Mouse (Mus musculus) E14TG2a.4 (cell line): ENCODE measurements around the gene Syt8.
A peak's percentile ranks its signal among the peaks of the same experiment; 100 is the strongest.

ENCODE experiments used
- H3K27me3 ChIP-seq: 2 replicates; pipeline ENCODE4 v1.6.1; 2014; ENCODE audit warnings: low read length, control low read depth; ENCODE audit not compliant: insufficient read depth
- H3K36me3 ChIP-seq: 2 replicates; pipeline ENCODE4 v1.6.1; 2014; ENCODE audit warnings: low read length, control low read depth; ENCODE audit not compliant: insufficient read depth
- H3K4me1 ChIP-seq: replicated peaks from 2 replicates; pipeline ENCODE4 v1.6.1; 2014; ENCODE audit warnings: low read depth, low read length, control low read depth
- H3K4me3 ChIP-seq: replicated peaks from 2 replicates; pipeline ENCODE4 v1.5.1; 2014; ENCODE audit warnings: mild to moderate bottlenecking, low read length
- H3K9me3 ChIP-seq: 2 replicates; pipeline ENCODE4 v1.6.1; 2014; ENCODE audit warnings: low read length, control low read depth
- CTCF ChIP-seq: conservative IDR thresholded peaks from 2 replicates; pipeline ENCODE4 v1.5.1; 2014; ENCODE audit warnings: low read length
- NANOG ChIP-seq: IDR thresholded peaks from 2 replicates; pipeline ENCODE4 v1.6.1; 2014; ENCODE audit warnings: borderline replicate concordance, low read length, mixed read lengths
- POU5F1 ChIP-seq: IDR thresholded peaks from 2 replicates; pipeline ENCODE4 v1.6.1; 2014; ENCODE audit warnings: low read length, borderline replicate concordance

Gene Syt8

GRCm38 (mm10) chr7:142478574-142478973 lies 43.9 kb downstream of the Syt8 start:
- Histone ChIP-seq H3K4me3 (no peak overlapping the region), H3K36me3 (no peaks in the 10 kb centered on the region), H3K27me3 (peaks cover 78% of the 10 kb centered on the region), H3K4me1 (peaks cover 22% of the 10 kb centered on the region), H3K9me3 (no peaks in the 10 kb centered on the region)
- TF ChIP-seq CTCF, result no peak
- no peak for TF ChIP-seq POU5F1
- no peak for TF ChIP-seq NANOG

- no peaks in the 10 kb centered on the region for H3K36me3 ChIP-seq
- H3K4me3 ChIP-seq, result no peak overlapping the region
- H3K27me3 ChIP-seq, result peaks cover 85% of the 10 kb centered on the region
- H3K9me3 ChIP-seq, result no peaks in the 10 kb centered on the region
- peaks cover 22% of the 10 kb centered on the region for H3K4me1 ChIP-seq
- TF ChIP-seq POU5F1 (no peak), CTCF (no peak), NANOG (no peak)
Measured at GRCm38 (mm10) chr7:142479307-142479706, 44.7 kb downstream of the Syt8 start.

GRCm38 (mm10) chr7:142479886-142480285 lies 45.2 kb downstream of the Syt8 start:
- H3K4me3 ChIP-seq, result no peak overlapping the region
- TF ChIP-seq POU5F1, result no peak
- no peak for TF ChIP-seq NANOG
- TF ChIP-seq CTCF, result no peak
- H3K36me3 ChIP-seq, result no peaks in the 10 kb centered on the region
- H3K4me1 ChIP-seq, result peaks cover 24% of the 10 kb centered on the region
- peaks cover 91% of the 10 kb centered on the region for H3K27me3 ChIP-seq
- no peaks in the 10 kb centered on the region for H3K9me3 ChIP-seq

DNA sequence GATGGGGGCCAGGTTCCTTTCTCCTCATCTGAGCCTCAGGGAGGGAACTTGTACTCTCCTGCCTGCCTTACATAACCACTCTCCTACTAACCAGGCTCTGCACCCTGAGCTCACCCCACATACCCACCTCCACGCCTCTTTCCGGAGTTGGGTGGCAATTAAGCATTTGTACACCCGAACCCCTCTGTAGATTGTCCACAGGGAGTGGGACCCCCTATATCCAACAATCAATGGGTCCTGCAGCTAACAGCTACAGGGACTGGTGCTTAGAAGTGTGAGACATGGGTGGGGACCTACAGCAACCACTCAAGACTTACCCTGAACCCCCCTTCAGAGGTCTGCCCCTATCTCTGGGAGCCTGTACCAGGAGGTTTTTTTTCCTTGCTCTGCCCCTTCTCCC lies 46.0 kb downstream of the Syt8 start:
- no peak for TF ChIP-seq POU5F1
- TF ChIP-seq CTCF, result no peak
- peaks cover 95% of the 10 kb centered on the region for H3K27me3 ChIP-seq

GRCm38 (mm10) chr7:142481186-142481567 lies 46.5 kb downstream of the Syt8 start:
- no peaks in the 10 kb centered on the region for H3K36me3 ChIP-seq
- TF ChIP-seq NANOG, result no peak
- peak; percentile 60 for TF ChIP-seq CTCF
- TF ChIP-seq POU5F1, result no peak
- no peaks in the 10 kb centered on the region for H3K9me3 ChIP-seq

More for the DNA sequence above, 46.0 kb downstream of the Syt8 start:
- no peaks in the 10 kb centered on the region for H3K36me3 ChIP-seq
- peaks cover 24% of the 10 kb centered on the region for H3K4me1 ChIP-seq
- no peaks in the 10 kb centered on the region for H3K9me3 ChIP-seq
- no peak overlapping the region for H3K4me3 ChIP-seq

DNA sequence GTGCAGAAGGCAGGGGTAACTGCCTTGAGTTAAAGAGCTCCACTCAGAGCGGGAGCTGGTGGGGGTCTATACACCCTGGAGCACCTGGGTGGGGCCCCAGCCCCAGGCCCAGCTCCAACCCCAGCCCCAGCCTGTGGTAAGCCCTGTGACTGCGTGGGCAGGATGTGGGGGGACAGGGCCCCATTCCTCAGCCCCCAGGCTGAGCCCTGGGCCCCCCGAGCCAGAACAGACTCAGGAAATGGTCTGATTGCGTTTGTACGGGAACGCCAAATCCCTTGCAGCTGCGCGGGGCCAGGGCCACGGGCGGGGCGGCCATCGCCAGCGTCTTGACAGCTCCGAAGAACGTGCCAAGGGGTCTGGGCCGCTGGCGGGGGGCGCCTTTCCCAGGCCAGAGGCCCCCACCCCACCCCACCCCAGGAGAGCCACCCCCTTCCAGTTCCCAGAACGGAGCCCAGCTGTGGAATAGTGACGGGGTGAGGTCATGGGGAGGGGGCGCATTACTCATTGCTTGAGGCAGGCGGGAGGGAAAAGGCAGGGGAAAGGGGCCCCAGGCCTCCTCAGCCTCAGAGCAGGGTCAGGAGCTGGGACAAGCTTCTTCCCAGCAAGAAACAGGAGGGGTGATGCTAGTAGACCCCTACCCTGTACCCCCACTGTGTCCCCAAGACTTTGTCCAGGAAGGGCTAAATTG lies 47.1 kb downstream of the Syt8 start:
- H3K27me3 ChIP-seq, result peaks cover 96% of the 10 kb centered on the region
- peaks cover 27% of the 10 kb centered on the region for H3K4me1 ChIP-seq
- no peaks in the 10 kb centered on the region for H3K36me3 ChIP-seq
- H3K9me3 ChIP-seq, result no peaks in the 10 kb centered on the region
- peak overlapping the region; percentile 68 for H3K4me3 ChIP-seq
- TF ChIP-seq NANOG, result no peak
- TF ChIP-seq CTCF, result no peak
- TF ChIP-seq POU5F1, result no peak

More at GRCm38 (mm10) chr7:142481186-142481567, 46.5 kb downstream of the Syt8 start:
- H3K4me3 ChIP-seq, result peak overlapping the region; percentile 68
- H3K4me1 ChIP-seq, result peaks cover 24% of the 10 kb centered on the region
- peaks cover 95% of the 10 kb centered on the region for H3K27me3 ChIP-seq

GRCm38 (mm10) chr7:142482256-142482609 lies 47.6 kb downstream of the Syt8 start:
- H3K36me3 ChIP-seq, result no peaks in the 10 kb centered on the region
- H3K4me3 ChIP-seq, result peak overlapping the region; percentile 68
- peaks cover 32% of the 10 kb centered on the region for H3K4me1 ChIP-seq
- TF ChIP-seq NANOG (no peak), POU5F1 (no peak), CTCF (no peak)
- H3K9me3 ChIP-seq, result no peaks in the 10 kb centered on the region
- peaks cover 96% of the 10 kb centered on the region for H3K27me3 ChIP-seq

- Histone ChIP-seq H3K4me1 (peaks cover 41% of the 10 kb centered on the region), H3K4me3 (no peak overlapping the region), H3K9me3 (no peaks in the 10 kb centered on the region), H3K36me3 (no peaks in the 10 kb centered on the region), H3K27me3 (peaks cover 92% of the 10 kb centered on the region)
- TF ChIP-seq CTCF, result no peak
- TF ChIP-seq POU5F1, result no peak
- no peak for TF ChIP-seq NANOG
Measured at GRCm38 (mm10) chr7:142483136-142483535, 48.5 kb downstream of the Syt8 start.

DNA sequence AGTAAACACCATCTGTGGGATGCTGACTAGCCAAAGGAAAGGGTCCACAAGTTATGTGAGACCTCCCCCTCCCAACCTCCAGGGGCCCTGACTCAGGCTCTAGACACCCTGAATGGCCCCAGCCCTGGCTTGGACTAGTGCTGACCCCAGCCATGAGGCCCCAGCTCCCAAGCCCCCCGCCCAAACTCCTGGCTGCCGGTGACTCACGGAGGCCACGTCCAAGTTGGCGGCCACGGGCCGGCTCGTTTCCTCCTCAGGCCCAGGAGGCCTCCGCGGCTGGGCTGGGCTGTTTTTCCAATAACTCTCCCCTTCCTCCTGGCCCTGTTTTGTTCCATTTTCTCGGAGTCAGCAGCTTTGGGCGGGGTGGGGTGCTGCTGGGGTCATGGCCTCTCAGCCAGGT lies 50.1 kb downstream of the Syt8 start:
- peaks cover 42% of the 10 kb centered on the region for H3K4me1 ChIP-seq
- TF ChIP-seq CTCF, result no peak
- no peak for TF ChIP-seq NANOG
- no peak for TF ChIP-seq POU5F1
- H3K4me3 ChIP-seq, result no peak overlapping the region
- no peaks in the 10 kb centered on the region for H3K36me3 ChIP-seq
- peaks cover 88% of the 10 kb centered on the region for H3K27me3 ChIP-seq
- no peaks in the 10 kb centered on the region for H3K9me3 ChIP-seq
